Mouse (Mus musculus): Measurements from ENCODE around the gene 4930442H23Rik.

The 4930442H23Rik gene

DNA sequence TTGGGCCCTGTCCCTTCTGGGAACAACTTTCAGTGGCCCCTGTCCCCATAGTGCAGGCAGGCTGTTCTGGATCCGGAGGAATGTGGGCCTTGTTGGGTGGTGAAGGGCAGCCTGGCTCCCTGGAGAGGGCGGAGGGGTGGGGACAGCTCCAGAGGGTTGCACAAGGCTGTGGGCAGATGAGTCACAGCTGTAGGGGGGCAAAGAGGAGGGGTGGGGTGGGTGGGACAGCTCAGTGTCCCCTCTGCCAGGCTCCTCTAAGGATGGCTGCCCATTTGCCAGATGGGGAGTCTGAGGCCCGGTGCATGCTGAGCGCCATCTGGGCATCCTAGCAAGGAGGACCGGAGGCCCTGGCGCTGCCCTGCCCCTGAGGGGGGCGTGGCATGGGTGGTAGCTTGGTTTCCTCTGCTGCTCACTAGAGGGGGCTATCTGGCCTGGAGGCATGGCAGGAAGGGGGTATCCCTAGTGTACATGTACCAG is 40.5 kb downstream of the 4930442H23Rik start:
- DNase-seq: no peak

DNA sequence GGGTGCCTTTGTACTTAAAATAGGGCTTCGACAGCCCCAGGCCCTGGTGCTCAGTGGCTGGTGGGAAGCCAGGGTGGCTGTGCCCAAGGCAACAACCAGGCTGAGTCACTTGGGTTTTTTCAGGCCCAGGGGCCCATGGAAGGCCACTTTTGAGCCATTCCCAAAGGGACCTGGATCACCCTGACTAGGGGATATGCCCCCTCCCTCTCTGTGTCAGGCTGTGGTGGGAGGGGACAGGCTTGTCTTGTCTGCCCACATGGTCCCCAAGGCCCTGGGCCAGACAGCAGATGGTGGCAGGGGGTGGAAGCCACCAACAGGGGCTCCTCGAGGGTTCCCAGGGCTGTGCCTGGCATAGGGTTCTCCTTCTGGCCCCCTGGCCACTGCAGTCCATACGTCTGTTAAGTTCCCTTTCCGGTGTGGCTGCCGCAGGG is 41.1 kb downstream of the 4930442H23Rik start:
- DNase-seq: no peak

DNA sequence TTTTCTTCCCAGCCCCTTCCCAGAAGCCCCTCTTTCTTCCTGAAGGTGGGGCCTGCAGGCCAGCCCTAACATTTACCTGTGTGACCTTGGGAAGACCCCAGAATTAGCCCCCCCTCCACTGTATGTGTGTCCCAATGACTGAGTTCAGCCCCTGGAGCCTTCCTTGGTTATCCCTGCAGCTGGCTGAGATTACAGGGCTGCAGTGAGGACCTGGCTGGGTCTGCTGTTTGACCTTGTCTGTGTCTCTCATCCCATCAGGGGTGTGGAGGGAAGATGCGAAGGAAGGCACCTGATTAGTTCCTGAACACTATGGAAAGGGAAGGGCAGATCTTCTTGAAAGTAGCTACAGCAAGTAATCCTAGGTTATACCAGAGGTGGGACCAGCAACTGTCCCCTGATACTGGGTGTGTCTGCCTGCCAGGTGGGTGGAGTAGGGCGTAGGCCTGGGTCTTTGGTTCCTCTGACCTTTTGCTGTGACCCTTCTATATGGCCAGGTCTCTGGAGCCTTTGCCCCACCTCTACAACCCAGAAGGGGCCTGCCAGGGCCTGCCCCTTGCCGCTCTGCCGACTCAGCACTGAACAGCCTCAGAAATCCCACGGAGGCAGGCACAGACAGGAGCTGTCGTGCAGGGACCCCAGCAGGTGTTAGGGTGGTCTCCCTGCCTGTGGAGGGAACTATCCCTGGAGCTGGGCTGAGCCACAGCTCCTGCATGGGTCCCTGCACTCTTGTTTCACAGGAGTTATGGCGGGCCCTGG is 42.0 kb downstream of the 4930442H23Rik start:
- no peak for DNase-seq

DNA sequence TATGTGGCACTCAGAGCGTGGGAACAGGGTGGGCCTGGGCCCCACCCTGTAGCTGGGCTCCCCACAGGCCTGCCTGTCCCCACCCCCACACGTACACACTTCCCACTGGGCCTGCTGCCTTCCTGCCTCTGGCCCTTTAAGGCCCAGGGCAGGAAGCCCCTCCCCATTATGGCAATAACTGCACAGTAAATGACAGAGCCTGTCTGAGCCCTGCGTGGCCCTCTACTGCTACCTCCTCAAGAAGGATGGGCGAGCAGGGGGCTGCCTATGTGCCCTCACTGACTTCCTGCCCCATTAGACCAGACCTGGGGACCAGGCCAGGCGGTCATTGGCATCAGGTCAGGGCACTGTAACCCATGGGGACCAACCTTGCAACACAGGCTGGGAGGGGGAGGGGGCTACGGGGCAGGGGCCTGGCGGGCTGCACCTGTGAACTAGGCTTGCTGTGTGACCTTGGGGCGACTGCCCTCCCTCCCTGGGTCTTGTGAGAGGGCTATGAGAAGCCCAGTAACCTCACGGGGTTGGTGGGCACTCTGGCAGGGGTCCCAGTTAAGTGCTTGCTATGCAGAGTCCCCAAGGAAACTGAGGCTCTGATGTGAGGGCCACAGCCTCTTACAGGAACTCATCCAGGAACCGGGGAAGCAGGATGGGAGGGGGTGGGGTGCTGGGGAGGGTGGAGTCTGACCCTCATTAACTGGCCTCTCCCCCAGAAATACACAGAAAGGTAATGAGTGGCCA is 42.8 kb downstream of the 4930442H23Rik start:
- DNase-seq: no peak

DNA sequence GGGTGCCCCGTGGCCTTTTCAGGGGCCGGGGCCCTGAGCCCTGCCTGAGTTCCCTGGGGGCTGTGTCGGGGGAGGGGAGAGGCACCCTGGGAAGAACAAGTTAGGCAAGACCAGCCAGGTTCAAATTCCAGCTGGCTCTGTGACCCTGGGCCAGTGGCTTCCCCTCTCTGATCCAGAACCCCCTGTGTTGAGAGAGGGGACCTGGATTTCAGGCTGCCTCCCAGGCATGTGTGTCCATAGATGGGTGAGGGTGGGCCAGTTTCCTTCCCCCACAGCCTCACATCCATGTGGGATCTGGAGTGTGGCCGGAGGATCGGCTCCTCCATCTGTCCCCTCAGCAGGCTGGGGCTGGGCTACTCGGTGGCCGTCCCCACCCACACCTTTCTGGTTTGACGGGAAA is 43.6 kb downstream of the 4930442H23Rik start:
- no peak for DNase-seq

DNA sequence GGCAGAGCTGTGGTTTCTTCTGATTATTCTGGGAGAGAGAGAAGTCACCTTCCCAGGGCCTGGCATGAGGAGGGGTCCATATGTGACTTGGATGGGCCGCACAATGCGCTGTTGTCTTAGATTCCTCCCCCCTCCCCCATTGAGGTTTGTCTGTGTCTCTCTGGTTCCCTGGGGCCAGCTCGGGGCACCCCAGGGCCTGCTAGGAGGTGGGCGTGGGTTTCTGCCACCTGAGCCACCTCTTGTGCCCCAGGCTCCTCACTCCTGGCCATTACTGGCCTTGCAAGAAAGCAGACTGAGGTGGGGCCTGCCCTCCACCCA is 44.2 kb downstream of the 4930442H23Rik start:
- DNase-seq: no peak

DNA sequence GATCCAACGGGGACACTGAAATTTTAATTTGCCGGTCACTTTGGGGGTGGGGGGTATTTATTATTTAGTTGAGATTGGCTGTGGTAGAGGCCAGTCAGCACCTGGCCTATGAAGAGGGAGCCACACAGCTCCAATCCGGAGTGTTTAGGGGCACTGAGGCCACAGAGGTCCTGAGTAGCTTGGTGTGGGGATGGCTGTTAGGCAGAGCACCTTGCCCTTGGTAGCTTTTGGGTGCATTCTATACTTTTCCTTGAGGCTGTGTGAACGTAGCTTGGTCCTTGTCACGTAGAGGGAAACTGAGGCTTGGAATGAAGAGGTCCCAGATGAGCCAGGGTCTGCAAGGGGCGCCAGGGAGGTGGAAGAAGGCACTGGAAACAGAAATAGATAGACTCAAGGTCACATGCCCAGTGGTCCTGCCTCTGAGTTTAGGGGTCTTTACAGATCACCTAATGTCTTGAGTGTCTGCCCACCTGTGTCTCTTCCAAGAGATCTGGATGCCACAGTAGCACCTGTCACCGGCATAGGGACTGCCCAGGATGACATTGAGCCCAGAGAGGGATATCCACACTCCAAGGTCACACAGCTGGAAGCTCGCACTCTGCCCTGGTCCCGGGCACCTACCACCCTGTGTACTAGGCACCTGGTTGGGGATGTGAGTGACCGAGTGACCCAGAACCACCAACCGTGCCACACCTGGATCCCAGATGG is 44.7 kb downstream of the 4930442H23Rik start:
- no peak for DNase-seq

DNA sequence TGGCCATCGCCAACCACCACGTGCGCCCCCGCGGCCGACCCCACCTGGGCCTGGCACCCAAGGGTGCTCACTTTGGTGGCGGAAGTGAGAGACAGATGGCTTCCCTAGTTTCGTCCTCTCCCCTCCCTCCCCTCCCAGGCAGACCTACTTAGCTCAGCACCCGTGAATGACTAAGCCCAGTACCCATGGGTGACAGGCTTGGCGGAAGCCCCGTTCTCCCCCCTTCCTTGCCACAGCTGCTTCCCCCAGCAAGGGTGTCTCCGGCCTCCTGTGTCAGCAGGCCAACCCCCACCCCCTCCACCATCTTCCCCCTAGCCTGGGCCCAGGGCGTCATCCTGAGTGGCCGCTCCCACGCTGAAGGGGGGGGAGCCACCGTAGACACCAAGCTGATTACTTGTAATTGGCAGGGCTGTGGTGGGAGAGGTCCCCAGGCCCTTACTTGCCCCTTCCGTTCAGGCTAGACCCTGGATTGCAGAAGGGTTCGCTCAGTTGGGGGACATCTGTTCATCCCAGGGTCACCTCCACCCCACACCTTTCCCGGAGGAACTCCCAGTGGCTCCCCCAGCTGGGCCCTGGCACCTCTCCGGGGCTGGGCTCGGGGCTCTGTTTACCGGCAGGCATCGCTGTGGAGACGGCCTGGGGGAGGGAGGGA is 45.4 kb downstream of the 4930442H23Rik start:
- DNase-seq: no peak

DNA sequence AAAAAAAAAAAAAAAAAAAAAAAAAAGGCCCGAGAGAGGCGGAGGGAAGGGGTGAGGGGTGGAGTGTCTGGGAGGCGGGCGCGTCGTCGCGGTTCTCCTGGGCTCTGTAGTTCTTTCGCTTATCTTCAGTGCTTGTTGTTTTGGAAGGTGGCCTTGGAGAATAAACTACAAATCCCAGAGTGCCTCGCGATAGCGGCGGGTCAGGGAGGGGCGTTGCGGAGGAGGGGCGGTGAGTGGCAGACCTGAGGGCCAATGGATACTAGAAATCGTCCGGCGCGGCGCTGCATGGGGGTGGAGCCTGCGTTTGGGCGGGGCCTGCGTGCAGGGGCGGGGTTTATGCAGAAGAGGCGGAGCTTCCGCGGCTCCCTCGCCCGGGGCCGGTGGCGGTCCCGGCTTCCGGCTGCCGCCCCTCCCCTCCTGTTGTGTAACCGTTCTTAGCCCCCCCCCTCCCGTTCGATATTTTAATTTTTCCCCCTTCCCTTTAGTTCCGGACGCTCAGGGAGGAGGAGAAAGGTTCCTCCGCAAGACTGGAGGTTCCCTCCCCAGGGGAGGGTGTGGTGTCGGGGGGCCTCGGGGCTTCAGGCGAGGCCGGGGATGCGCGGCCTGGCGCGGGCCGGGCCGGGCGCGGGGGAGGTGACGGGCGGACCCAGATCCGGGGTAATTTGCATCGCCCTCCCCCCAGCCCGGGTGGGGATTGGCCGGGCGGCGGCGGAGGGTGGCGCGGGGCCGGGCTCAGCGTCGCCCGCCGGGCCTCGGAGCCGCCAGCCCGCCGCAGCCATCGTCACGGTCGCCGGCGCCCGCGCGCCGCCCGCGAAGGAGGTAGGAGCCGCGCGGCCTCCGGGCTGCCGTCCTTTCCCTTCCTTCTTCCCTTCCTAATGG is 46.2 kb downstream of the 4930442H23Rik start:
- DNase-seq: peak; percentile 100

DNA sequence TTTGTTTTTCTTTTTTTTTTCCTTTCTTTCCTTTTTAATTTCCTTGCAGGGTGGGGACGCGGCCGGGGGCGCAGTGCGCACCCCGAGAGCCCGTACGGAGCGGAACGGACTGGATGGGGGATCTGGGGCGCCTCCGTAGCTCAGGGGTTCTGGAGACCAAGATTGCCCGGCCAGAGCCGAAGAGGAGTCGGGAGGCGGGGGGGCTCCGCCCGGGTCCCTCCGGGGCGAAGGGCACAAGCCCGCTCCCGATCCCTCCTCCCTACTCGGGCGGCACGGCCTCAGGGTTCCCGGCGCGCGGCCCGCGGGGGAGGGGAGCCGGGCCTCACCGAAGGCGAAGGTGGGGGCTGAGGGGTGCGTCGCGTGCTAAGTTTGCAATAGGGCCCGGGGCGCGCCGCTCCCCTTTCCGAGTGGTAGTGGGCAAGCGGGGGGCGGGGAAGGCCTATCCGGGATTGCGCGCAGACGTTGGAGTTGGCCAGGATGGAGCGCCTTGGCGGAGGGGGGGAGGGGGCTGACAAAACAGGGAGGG is 46.9 kb downstream of the 4930442H23Rik start:
- DNase-seq: peak; percentile 87

DNA sequence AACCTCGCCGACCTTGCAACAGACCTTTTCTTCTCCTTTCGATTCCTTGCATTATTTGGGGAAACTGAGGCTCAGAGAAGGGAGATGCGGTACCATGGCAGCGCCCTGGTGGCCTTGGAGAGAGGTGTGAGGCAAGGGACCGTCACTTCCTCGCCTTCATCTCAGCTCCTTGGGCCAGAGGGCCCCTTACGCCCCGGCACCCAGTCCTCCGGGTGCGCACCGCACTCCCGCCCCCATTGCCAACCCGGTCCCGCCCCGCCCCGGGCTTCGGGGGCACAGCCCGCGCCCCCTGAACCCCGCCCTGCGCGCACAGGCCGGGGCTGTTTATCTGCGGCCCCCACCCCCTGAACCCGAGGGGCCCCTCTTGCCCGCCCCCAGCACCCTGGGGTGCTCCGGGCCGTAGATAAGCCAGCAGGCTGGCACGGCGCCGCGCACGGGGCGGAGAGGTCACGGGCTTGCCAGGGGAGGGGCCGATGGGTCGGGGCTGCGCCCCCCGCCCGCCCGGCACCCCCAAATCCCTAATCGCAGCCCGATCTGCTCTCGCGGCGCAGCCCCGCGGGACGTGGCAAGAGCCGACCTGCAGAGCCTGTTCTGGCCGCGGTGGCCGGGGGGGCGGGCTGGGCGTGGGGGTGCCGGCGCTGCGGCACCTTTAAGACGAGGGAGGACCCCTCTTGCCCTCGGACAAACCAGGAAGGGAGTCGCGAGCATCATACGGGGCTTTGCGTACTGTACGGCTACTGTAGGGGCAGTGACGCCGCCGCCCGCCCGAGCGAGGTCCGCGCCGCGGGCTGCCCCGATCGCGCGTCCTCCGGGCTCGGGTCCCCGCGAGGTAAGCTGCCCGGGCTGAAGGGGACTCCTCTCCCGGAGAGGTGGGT is 47.6 kb downstream of the 4930442H23Rik start:
- DNase-seq: peak; percentile 71

DNA sequence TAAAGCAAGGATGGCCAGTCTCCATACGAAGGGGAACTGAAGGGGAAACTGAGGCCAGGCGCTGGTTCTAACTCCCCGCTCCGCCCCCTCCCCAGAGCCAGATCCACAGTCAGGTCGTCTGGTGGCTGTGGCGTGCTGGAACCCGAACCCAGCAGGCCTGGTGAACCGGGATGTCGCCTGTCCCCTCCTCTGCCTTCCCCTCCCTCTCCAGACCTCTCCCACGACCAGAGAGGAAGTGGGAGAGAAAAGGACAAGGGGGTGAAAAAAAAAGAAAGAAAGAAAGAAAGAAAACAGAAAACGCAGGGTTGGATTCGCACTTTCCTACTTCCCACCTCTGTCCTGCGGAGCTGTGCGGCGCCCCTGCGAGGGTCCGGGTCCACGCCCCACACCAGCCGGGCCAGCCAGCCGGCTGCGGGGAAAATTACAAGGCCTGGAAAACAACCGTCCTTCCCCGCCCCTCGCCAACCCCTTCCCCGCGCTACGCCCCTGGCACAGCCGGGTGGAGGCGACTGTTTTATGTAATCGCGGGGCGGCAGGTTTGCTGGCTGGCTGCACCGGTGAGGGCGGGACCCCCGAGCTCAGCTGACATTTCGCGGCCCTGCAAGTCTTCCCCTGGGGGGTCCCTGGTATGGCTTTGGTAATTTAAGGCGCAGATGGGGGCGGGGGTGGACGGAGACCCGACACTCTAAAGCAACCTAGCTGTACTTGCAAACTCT is 48.5 kb downstream of the 4930442H23Rik start, which contains the start of gene Zbtb7a:
Zbtb7a (plus strand) TSS at position 255 of the 716 bp plus-strand sequence.
- no peak for DNase-seq

DNA sequence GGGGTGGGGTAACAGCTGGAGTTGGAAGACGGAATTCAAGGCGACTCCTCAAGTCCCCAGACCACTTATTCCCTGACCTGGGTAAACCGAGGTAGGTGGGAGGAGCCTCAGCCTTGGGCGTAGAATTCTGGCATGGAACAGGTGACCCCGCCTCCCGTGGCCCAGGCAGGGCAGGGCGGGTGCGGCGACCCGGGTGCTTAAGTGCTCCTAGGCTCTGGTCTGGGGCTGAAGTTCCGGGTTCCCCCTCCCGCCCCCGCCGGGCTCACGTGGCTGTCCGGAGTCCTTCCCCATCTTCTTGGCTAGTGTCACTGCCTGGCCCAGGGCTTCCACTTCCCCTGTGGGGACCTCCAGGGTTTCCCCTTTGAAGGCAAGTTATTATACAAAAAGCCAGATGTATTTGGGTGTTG is 49.5 kb downstream of the 4930442H23Rik start:
- peak; percentile 56 for DNase-seq

Data from right cerebral cortex, postnatal 14 days (tissue).